Mouse (Mus musculus) thymus, postnatal 25 days (tissue): ENCODE measurements at regions not wholly inside any gene's neighbourhood (a gene's known extent, or its start where the extent isn't known, plus 50 kb on each side); places are given as distances from the start of the nearest gene placed in this dataset.

Experiments used
- DNase-seq: peaks from one replicate; pipeline ENCODE4 v3.0.0; 2022

DNA sequence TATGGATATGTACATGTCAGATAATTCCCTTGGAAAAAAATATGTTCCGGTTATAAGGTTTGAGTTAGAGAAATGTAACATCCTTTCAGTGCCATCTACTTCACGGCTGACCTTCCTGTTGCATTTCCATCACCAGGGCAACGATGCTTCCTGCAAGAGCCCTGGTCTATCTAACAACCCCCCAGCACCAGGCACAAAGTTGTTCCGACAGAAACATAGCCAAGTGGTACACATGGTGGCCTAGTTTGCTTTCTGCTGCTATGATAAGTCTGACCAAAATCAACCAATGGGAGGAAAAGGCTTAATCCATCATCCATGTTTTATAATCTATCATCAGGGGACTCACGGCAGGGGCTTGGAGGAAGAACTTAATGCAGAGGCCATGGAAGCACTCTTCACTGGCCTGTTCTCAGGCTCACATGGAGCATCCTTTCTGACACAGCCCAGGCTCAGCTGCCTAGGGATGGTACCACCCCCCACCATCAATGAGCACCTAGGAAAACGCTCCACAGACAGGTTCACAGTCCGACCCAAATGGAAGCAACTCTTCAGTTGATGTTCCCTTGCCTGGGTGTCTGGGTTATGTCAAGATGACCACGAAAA lies 372.2 kb downstream of the Cbln4 start:
- DNase-seq: no peak

GRCm38 (mm10) chr2:171668791-171669645 lies 374.2 kb downstream of the Cbln4 start:
- no peak for DNase-seq

DNA sequence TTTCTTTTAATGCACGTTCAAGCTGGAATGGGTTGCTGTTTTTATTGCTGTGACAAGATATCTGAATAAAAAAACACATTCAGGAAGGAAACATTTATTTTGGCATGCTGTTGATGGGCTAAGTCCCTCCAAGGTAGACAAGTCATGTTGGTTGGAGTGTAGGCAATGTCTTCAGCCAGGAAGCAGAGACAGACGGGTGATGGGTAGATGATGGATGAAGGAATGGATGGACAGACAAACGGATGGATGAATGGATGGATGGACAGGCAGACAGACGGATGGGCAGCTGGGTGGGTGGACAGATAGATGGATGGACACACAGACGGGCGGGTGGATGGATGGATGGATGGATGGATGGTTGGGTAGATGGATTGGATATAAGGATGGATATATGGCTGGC lies 380.7 kb downstream of the Cbln4 start:
- no peak for DNase-seq

GRCm38 (mm10) chr2:171661896-171662511 lies 381.3 kb downstream of the Cbln4 start:
- no peak for DNase-seq

DNA sequence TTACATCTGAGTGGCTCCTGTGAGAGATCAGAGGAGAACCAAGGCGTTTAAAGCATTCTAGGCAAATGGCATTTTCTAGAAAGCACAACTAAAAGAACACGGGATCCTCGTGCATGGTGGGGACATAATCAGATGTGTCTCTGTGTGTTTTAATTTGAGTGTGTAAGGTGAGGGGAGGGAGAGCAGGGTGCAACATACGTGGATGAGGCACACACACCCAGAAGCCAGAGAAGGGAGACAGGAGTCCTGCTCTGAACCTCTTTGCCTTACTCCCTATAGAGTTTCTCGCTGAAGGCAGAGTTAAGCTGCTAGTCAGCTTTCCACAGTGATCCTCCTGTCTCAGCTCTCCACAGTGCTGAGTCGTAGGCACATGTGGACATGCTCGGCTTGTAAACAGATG lies 386.1 kb downstream of the Cbln4 start:
- DNase-seq: no peak

DNA sequence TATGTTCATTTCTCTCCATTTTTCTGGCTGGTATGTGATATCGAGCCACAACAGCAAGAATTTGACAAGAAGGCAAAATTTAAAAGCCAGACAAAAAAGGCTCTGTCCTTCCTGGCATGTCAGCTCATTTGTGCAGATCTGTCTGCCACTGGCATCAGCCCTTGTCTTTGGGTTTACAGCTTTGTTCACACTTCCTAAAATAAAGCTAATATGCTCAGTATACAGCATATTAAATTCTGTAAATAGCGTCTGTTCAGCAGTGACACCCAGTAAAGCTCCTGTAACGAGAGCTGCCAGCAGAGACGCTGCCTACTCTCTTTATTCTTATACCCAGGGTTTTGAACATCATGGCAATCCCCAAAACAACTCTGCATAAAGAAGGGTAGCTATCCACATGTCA lies 401.5 kb downstream of the Cbln4 start:
- DNase-seq: no peak

- no peak for DNase-seq
Observed at GRCm38 (mm10) chr2:171640478-171640877, 402.8 kb downstream of the Cbln4 start.

- DNase-seq: no peak
Observed at GRCm38 (mm10) chr2:171638931-171639330, 404.3 kb downstream of the Cbln4 start.

- DNase-seq: no peak
Observed at GRCm38 (mm10) chr2:171636837-171637236, 406.4 kb downstream of the Cbln4 start.

DNA sequence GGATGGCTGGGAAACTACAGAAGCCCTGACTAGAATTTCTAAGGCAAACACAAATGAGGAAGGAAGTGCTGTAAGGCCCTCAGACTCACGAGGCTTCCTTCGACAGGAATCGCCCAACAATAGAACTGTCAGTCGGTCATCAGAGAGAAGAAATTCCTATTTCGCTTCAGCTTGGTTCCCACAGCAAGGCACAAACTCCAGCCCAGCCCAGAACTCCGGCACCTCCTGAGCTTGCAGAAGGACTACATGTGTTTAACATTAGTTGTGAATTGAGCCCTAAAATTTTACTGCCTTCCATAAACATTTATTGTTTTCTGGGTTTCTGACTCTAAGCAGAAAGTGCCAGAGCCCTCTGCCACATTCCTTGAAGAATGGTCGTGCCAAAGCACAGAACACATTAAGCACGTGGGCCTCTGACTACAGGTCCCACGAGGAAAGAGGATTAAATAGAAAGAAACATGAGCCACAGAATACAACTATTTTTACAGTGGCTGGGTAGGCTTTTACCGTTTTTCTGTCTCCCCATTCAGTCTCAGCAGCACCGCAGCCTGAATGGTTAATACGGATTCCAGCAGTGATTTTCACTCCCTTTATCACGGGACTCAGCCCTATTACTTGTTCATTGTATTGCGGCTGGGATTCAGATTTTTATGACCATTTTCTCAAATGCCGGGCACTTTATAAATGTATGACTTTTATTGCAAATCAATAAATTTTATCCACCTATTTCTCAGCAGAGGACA lies 409.7 kb downstream of the Cbln4 start:
- no peak for DNase-seq

DNA sequence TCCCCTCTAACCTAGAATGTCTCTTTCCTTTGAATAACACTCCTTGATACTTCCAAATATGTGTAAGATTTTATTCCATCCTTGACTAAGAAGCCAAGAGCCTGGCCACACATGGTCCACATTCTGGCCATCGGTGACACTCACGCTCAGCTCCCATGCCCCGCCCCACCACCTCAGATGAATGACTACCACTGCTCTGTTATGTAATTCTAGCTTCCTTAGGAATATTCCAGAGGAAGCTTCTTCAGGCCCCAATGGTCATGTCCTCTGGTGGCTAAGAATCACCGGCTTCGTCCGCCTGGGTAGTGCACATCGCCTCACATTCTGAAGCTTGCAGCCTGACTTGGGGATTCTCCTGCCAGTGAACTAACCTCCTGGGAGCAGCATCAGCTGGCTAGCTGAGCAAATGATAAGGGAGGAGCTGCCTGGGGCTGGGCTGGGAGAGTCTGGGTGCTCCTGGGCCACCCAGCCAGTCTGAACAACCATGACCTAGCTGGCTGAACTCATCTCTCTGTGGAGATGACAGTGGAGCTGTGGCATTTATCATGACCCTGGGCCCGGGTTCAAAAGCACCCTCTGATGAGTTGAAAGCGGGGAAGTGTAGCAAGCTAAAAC lies 413.1 kb downstream of the Cbln4 start:
- no peak for DNase-seq

- DNase-seq: no peak
Observed at GRCm38 (mm10) chr2:171628182-171628850, 414.9 kb downstream of the Cbln4 start.

- no peak for DNase-seq
Observed at GRCm38 (mm10) chr2:171620668-171621067, 422.6 kb downstream of the Cbln4 start.

DNA sequence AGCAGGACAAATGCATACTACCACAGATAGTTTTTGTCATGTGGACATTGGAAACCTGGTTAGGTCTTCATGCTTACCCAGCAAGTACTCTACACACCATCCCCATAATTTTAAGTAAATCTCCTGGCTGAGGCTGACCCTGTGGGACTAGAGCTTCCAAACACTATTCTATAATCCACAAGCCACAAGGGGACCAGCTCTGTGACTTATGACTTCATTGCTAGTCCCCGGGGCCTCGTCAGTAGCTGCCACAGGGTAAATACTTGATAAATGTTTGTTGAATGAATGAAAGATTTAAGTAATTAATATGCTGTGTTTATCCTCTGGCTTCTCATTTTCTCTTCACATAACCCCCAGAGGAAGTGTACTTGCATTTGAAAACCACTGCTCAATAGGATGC lies 423.0 kb downstream of the Cbln4 start:
- no peak for DNase-seq

DNA sequence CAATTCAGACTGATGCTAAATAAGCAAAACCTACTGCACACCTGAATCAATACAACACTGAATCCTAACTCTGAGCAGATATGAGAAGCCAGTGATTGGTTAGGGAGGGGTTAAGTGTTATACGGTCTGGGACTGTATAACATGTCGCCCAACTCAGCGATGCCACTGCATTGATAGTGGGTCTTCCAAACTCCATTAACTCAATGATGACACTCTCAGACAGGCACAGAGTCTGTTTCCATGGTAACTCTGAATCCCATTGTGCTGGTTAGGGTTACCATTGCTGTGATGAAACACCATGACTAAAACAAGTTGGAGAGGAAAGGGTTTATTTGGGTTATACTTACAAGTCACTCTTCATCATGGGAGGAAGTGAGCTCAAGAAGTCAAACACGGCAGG lies 424.5 kb downstream of the Cbln4 start:
- DNase-seq: no peak

DNA sequence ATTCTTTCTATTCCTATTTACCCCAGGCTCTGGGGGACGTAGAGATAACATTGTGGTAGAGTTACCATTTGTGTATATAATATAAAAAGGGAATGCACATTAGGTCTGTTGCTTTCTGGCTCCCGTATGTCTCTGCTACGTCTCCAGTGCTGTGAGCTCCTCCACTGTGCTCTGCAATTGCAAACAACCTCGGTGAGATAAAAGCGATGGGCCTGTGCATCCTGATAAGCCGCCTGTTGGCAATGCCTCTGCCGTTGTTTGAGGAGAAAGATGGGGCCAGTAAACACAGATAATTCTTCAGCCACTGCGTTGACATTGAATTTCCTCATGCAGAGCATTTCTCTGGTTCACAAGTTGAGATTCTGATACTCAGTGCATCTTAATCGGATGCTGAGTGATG lies 424.9 kb downstream of the Cbln4 start:
- no peak for DNase-seq

- DNase-seq: no peak
Observed at GRCm38 (mm10) chr2:171615462-171615861, 427.8 kb downstream of the Cbln4 start.

DNA sequence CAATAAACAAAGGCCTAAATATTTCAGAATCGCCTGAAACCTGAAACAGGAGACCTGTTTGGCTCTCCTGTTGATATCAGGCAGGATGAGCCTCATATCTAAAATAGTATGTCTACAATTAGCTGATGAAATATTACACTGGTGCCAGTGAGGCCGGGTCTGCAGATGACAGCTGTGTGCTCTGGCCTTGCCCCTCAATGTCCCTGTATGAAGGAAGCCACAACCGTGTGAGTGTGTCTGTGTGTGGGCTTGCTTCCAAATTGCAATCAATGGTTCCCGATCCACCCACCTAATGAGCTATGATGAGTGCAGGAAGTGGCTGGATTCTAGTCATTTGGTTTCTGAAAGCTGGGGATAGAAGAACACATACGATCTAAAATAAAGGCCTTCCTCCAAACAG lies 438.2 kb downstream of the Cbln4 start:
- DNase-seq: no peak

DNA sequence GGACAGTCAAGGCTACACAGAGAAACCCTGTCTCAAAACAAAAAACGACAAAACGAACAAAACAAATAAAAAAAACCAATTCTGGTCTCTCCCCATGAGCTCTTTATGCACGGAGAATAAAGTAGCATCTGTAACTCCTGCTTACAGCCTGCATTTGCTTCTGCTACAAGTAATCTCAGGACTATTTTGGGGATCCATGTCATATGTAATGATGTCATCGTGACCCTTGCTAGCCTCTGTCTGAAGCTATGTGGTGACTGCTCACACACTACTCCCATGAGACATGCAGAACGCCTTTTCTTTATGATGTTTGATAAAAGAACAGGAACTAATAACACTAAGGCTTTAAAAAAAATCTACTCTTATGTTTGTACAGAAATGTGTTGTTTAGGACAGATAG lies 448.0 kb downstream of the Cbln4 start:
- DNase-seq: no peak

DNA sequence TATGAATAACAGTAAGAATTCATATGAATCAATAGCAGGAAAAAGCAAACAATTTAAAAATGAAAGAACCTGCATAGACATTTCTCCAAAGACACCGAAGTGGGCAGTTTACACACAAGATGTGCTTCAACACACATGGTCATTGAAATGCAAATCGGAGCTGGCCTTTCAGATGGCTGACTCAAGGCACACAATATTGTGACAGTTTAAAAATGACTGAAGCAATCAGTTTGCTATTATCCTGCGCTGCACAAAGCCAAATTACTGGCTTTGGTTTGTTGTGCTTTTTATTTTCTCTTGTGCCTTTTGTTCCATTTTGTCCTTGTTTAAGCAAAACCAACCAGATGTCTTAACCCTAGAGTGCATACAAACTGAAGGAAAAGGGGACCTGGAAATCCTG lies 449.4 kb downstream of the Cbln4 start:
- DNase-seq: no peak

- no peak for DNase-seq
Observed at GRCm38 (mm10) chr2:171592315-171592714, 451.0 kb downstream of the Cbln4 start.

DNA sequence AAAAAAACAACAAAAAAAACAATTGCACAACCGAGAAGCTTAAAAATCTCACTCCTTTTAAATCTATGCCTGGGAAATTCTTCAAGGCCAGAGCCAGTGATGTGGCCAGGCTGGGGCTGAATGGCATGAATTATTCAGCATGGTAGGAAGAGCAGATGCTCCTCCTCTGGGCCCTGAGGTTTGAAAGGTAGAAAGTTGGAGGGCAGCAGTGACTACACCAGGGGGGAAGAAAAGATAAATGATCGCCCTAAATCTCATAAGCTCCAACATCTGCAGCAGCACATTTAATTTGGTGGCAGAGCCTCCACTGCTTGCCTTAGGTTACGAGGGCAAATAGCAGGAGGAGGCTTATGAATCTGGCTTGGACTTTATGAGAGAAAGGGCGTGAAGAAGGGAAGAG lies 455.1 kb downstream of the Cbln4 start:
- DNase-seq: no peak
